Mouse (Mus musculus) right cerebral cortex, postnatal 4 days (tissue): ENCODE measurements around the gene Top1.

ENCODE experiments used
- DNase-seq: peaks from one replicate; pipeline ENCODE4 v3.0.0-alpha.2; 2022

Gene Top1

GRCm38 (mm10) chr2:160723613-160724375 is 78.1 kb downstream of the Top1 start:
- DNase-seq = no peak

GRCm38 (mm10) chr2:160724536-160724935 is 78.8 kb downstream of the Top1 start:
- DNase-seq = no peak

GRCm38 (mm10) chr2:160725877-160726864 is 80.5 kb downstream of the Top1 start:
- DNase-seq = no peak

GRCm38 (mm10) chr2:160728972-160729371 is 83.3 kb downstream of the Top1 start:
- no peak for DNase-seq

GRCm38 (mm10) chr2:160729436-160729835 is 83.7 kb downstream of the Top1 start:
- no peak for DNase-seq

GRCm38 (mm10) chr2:160729851-160730796 is 84.4 kb downstream of the Top1 start:
- DNase-seq = no peak

- no peak for DNase-seq
These were observed 85.1 kb downstream of the Top1 start for GRCm38 (mm10) chr2:160730797-160731116.

GRCm38 (mm10) chr2:160731117-160731838 is 85.6 kb downstream of the Top1 start, which contains the start of gene Plcg1:
TSS of gene Plcg1 (plus strand) at chr2:160731300.
- DNase-seq = peak; percentile 93

GRCm38 (mm10) chr2:160731839-160732261 is 86.2 kb downstream of the Top1 start:
- DNase-seq = peak; percentile 66

GRCm38 (mm10) chr2:160732420-160732995 is 86.8 kb downstream of the Top1 start:
- DNase-seq = no peak

- no peak for DNase-seq
These were observed 87.4 kb downstream of the Top1 start for GRCm38 (mm10) chr2:160733131-160733531.

- no peak for DNase-seq
These were observed 88.6 kb downstream of the Top1 start for GRCm38 (mm10) chr2:160734331-160734730.

- DNase-seq = no peak
These were observed 90.1 kb downstream of the Top1 start for GRCm38 (mm10) chr2:160735706-160736310.

GRCm38 (mm10) chr2:160736466-160736865 is 90.8 kb downstream of the Top1 start:
- no peak for DNase-seq

GRCm38 (mm10) chr2:160738354-160738753 is 92.7 kb downstream of the Top1 start:
- no peak for DNase-seq

GRCm38 (mm10) chr2:160739647-160740356 is 94.1 kb downstream of the Top1 start:
- no peak for DNase-seq

GRCm38 (mm10) chr2:160740521-160741156 is 95.0 kb downstream of the Top1 start:
- DNase-seq = no peak

GRCm38 (mm10) chr2:160741580-160741979 is 95.9 kb downstream of the Top1 start:
- DNase-seq = no peak

GRCm38 (mm10) chr2:160742161-160742609 is 96.5 kb downstream of the Top1 start:
- no peak for DNase-seq
